Mouse (Mus musculus) CD4-positive, CD25-positive, alpha-beta regulatory T cell, adult 2 months (primary cell): Measurements from ENCODE around the gene Psmc5.
"Not testable (repeated sequence)": the region's sequence is repeated elsewhere in the genome, so short reads cannot be mapped to it uniquely, and the experiment has no call there.

ENCODE experiments used
- DNase-seq: peaks from one replicate; pipeline ENCODE4 v3.0.0-alpha.2; 2012; ENCODE audit warnings: low read depth, low spot score

The Psmc5 gene

DNA sequence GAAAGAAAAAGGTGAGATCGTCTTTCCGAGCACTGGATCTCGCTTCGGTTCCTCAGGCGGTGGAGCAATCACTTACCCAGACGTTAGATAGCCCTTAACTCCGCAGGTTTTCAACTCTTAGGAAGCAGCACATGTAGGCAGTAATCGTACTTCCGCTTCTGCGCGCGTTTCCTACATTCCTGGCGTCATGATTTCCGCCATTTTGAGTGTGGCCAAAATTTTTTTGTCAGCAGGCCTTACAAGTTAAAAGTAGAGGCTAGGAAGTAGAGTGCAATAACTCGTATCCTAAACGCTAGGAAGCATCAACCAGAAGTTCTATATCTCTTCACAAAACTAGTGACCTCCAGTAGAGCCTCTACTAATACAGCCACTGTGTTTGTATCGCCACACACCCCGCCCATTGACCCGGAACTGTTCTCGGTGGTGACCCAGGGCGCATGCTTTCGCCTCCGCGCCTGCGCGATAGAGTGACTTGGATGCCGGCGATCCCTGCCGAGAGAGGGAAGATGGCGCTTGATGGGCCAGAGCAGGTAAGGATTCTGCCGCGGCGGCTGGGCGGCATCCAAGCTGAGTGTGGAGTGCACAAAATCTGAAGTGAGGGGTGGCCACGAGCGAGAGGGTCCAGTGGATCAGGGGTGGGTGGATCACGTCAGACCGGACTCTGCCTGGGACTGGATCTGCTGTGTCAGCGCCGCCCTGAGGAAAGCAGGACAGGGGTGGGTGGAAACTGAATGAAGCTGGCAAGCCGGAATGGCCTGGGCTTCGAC is at the start of gene Psmc5, which contains the start of gene Ftsj3:
Psmc5 (plus strand) TSS at position 470 of the 767 bp plus-strand sequence.
Ftsj3 (minus strand) TSS at position 395 of the 767 bp plus-strand sequence.
- peak; percentile 98 for DNase-seq

DNA sequence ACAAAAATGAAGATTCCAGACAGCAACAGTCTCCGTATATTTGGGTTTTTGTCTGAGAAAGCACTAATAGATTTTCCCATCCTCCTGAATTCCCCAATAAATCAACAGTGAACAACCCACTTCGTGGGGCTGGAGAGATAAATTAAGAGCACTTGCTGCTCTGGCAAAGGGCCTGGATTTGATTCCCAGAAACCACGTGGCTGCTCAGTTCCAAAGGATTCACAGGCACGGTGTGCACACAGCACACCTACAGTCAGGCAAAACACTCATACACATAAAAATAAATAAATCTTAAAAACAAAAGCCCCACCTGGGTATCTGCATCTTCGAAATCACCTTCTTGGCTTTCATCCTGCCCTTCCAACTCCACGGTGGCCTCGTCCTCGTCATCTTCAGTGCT is 43.2 kb upstream of the Psmc5 start:
- no peak for DNase-seq

DNA sequence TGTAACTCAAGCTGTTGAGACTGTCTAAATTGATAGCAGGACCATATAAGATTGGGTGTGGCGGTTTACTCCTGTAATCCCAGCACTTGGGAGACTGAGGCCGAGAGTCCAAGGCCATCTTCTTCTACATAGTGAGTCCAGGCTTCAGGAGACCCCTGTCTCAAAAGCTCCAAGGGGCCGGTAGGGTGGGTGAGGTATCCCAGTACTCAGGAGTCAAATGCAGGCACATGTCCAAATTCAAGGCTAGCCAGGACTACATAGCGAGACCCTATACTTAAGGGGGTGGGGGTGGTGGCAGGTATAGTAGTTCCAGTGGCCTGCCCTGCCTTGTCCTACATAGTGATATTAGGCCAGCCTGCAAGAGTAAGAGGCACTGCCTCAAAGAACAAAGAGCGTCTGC is 41.1 kb upstream of the Psmc5 start:
- DNase-seq, result no peak

DNA sequence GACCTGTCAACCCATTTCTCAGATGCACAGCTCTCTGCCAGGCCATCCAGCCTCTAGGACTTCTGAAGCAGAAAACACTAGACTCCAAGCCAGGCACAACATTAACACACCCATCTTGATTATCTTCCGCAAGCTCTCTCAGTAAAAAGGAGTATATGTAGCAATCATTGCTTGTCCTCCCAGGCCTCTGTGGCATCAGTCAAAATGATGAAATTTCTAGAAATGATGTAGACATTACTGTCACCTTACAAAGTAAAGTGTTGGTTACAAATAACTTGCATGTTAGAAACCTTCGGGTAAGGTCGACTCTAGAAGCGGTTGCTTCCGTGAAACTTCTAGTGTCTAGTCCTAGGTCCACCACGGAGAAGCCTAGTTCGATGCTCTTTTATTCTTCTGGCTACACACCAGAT is 40.5 kb upstream of the Psmc5 start:
- DNase-seq, result no peak

DNA sequence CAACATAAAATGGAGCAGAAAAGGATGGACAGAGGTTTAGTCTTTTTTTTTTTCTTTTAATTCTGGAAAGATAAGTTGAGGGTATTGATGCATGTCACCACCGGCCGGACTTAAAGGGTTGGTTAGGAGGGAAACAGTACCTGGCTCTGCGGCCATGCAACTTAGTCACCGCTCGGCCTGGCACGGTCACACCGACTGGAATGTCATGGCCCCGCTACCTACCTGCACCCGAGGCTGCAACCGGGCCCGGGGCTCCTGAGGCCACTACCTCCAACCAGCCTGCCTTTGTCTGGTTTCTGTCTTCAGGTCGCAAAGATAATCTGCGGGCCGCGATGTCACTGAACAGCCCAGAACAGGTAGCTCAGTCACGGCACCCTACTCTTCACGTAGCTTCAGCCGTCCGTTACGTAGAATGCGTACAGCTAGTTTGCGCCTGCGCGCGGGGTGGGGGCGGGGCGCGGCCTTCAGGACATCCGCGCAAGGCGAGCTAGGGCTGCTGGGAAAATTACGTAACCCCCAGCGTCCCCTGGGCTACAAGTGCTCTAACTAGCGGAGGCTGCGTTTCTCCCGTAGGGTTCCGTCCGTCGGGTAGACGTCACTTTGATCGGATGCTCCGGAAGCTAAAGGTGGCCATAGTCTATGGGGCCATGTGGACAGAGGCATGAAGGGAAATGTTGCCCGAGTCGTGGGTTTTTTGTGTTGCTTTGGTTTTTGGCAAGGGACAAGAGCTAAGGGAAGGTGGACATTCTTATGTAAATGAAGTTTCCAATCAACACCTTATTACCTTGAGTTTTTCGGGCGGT is 39.8 kb upstream of the Psmc5 start, which contains the start of gene Ccdc47:
Ccdc47 (minus strand) TSS at position 418 of the 803 bp plus-strand sequence.
- peak; percentile 99 for DNase-seq

DNA sequence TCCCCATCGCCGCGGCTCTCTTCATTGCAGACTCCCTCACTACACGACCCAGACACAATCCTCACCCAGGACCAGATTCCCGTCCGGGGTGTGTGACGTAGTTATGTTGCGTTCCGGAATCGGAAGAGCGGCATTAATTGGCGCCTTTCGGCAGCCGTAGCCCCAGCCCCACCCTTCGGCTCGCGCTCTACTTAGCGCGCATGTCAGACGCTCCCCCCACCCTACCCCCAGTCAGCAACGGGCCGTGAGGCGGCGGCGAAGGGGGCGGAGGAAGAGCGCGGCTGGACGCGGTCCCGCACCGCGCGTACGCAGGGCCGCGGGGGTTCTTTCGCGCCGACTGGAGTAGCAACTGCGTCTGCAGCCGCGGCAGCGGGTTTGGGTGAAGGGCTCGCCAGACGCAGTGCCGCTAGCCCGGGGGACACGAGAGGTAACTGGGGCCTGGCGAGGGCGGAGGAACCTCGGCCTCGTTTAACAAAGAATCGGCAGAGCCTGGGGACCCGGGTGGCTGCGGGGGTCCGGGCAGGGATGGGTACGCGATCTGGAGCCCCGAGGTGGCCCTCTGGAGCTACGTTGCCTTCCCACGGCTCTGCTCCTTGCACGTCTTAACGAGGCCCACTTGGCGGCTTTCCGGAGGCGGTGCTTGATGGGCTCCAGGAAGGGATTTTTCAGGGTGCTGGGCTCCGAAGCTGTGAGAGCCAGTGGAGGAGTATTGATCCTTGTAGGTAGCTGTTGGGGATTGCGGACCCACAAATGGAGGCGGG is 39.0 kb upstream of the Psmc5 start, which contains the start of gene Ddx42:
Ddx42 (plus strand) TSS at position 197 of the 761 bp plus-strand sequence.
- DNase-seq, result peak; percentile 98

DNA sequence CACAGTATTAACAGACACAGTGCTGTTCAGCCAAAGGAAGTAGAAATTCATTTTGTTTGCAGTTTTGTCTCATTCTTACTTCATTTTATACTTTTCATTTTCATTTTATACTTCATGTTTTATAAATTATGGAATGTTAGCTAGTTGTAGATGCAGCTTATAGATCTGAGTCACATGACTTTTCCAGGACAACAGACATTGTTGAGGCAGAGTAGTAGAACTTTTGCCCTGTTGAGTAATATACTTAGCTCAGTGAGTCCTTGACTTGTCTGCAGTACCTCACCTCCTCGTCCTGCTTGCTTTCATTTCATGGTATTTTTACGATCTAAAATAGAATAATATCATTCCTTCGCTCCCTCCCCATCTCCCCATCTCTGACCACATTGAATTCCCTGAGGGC is 35.4 kb upstream of the Psmc5 start:
- no peak for DNase-seq

DNA sequence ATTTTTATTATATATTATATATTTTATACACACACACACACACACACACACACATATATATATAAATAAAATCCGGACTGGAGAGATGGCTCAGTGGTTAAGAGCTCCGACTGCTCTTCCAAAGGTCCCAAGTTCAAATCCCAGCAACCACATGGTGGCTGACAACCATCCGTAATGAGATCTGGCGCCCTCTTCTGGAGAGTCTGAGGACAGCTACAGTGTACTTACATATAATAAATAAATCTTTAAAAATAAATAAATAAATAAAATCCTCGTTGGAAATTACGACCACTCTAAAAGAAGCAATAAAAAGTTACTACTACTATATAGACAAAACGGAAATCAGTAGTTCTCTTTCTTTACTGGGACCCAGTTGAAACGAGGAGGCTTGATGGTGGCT is 22.0 kb upstream of the Psmc5 start:
- not testable (repeated sequence) for DNase-seq

DNA sequence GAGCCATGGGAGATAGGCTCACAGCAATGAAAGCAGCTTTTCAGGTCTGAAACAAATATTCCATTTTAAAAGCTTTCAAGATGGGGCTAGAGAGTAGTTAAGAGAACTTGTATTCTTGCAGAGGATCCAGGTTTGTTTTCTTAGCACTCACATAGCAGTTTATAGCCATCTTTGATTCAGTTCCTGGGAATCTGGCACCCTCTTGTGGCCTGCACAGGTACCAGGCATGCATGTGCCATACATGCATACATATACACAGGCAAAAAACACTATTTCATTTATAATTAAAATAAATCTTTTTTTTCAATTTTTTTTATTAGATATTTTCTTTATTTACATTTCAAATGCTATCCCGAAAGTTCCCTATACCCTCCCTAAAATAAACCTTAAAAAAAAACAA is 9.1 kb upstream of the Psmc5 start:
- DNase-seq, result peak; percentile 62

DNA sequence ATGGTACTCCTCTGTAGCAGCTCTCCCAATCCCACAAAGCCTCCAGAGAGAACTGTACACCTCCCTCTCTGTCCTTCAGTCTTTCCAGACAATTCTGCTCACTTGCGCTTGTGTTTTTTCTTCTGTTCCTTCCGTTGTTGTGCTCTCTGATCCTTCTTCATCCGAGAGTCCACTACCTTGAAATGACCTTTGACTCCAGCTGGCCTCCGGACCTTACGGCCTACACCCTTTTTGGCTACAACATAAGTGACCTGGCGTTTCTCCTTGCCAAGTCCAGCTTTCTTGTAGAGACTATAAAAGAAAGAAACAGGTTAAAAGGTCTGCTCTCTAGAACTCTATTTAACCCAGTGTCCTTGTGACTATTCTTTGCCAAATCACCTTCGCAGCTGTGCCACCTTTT is 6.6 kb upstream of the Psmc5 start:
- DNase-seq, result no peak

DNA sequence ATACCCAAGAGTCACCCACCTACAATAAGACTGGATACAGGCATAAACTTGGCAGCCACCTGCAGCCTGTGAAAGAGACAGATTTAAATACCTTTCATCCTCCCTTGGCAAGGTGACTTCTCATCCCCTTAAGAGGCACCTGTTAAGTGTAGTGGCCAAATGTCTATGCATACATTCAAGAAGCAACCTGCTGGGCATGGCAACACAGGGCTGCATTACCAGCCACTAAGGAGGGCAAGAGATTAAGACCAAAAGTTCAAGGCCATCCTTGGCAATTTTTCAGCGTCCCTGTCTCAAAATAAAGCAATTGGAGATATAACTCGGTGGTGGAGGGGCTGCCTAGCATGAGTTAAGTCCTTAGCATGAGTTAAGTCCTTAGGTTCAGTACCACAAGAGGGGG is 1.2 kb upstream of the Psmc5 start:
- no peak for DNase-seq

DNA sequence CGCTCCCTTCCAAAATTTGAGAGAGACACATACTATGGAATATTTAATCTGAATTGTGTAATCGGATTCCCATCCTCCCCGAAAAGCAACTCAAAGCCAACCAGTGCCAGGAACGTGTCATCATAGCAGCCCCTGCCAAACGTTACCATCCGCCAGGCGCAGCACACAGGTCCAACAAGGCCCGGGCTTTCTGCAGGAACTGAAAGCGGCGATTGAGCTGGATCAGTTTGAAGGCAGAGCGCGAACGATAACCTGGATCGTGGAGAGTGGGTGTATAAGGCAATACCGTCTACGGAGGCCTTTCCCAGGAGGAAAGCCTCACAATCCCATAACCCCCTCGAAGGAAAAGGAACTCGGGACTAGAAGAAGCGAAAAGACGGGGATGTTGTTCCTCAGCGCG is 780 bp upstream of the Psmc5 start:
- DNase-seq, result no peak

DNA sequence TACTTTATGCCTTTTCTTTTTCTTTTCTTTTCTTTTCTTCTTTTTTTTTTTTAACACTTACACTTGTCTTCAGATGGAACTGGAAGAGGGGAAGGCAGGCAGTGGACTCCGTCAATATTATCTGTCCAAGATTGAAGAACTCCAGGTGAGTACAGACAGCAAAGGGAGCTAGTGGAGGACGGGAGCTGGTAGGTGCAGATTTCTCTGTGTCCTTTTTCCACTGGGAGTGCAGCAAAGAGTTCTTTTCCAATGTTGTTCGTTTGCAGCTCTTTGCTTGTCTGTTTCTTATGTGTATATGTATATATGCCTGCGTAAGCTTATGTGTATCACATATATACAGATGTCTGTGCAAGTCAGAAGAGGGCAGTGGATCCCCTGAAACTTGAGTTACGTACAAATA is 821 bp downstream of the Psmc5 start:
- no peak for DNase-seq

DNA sequence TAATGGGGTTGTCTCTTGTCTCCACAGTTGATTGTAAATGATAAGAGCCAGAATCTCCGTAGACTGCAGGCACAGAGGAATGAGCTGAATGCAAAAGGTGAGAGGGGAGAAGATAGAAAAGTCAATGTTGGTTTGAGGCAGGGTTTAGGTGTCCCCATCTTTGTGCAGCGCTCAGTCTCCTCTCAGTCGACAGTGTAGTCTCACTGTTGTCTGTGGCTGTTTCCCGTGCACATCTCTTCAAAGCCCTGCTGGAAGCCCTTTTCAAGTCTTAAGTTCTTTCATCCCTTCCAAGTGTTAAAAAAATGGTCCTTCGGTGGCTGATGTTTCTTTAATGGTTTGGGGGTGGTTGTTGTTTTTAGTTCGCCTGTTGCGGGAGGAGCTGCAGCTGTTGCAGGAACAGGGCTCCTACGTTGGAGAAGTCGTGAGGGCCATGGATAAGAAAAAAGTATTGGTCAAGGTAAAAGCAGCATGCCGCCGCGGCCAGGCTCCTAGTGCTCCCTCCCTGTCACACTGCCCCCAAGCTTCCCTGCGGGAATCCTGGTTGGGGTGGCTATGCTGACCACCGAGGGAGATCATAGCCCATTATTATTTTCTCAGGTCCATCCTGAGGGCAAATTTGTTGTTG is 5.0 kb downstream of the Psmc5 start:
- no peak for DNase-seq

DNA sequence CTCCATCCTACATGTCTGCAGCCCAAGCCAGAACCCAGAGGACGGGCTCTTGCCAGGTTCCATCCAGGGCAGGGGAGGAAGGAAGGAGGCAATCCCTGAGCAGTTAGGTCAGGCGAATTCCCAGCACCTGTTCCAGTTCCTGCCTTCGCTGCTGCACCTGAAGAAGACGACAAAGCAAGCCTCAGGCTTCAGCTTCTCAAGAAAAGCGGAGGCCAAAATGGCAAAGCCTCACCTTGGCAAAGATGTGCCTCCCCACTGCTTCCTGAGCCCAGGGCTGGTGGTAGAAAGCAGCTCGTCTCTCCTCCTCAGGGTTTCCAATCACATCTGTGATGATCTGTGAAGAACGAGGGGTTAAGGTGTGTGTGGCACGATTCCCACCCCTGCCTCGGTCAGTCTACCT is 8.0 kb downstream of the Psmc5 start:
- no peak for DNase-seq

DNA sequence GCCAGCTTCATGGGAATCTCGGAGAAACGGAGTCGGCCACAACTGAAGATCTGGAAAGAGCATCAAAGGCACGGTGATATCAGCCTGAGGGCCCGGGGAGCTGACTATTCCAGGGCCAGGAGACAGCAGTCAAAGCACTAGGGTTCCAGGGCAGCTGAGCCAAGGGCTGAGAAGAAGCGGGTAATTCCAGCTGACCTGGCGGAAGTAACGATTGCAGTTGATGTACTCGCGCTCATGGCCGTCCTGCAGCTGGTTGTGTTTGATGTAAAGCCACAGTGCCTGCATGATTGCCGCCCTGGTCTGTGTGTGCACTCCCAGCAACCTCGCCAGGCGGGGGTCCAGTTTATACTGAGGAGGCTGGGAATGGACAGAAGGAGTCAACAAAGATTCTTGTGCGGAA is 9.0 kb downstream of the Psmc5 start:
- DNase-seq, result no peak

DNA sequence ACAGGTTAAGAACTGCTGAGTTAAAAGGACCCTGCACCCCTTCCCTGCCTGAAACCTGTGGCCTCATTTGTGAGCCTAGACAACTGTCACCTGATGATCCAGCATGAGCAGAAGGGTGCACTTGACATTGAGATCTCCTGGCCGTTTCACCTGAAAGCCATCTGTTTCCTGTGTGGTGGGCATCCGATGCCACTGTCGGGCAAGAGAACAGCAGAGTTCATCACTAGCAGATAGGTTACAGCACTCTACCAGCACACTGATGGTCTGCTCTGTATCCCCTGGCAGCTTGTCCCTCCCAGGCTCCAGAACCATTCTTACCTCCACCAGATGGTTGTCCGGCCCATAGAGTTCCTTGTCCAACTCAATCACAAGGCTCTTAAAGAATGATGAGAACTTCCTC is 9.6 kb downstream of the Psmc5 start:
- no peak for DNase-seq

DNA sequence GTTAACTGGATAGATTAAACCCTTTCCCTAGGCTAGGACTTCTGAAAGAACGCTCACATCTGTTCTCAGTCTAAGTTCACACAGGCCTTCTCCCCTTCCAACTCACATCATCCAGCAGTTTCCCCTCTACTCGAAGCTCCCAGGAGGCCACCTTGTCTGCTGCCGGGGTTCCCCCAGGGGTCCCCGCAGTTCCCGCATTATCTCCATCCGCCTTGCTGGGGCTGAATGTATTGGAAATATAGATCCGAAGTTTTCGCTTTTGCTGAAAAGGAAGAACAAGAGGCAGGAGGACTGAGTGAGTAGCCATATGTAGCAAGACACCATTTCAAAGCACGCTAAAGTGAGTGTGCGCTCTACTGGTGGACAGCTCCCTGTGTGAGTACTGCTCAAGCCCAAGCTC is 10.5 kb downstream of the Psmc5 start:
- DNase-seq, result no peak

DNA sequence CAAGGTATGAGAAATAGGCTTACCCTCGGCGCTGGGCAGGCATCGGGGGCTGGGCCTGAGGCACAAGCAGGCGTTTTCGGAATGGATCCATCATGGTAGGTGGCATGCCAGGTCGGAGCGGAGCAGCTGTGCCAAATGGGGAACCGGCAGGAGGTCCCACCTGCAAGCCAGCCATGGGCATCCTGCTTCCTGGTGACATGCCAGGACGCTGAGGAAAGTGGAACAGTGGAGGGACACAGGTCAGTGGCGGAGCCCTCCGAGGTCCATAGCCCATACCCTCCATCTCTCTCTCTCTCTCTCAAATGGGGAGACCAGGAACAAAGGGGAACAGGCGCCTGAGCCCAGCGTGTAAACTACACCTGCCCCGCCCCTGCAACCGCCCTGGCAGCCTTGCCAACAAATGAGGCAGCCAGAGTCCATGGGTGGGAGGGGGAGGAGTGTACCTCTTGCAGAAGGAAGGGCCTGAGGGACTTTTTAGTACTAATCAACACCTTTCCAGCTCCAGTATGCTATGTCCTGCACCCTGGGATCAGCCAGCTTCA is 11.4 kb downstream of the Psmc5 start:
- DNase-seq, result no peak

DNA sequence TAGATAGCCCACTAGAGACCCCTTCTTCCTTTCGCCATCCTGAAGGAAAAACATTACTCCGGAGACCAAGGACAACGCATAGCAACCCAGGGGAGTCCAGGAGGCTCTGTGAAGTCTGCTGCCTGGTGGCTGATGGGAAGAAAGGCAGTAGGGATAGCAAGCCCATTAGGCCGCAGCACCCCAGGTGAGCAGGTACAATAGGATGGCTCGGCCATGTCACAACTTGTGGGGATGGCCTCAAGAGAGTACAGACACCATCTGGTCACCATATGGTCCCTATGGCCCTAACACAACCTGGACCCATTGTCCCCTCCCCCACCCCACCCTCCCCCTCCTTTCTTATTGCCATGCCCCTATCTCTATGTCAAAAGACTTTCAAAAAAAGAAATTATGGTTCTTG is 11.9 kb downstream of the Psmc5 start:
- no peak for DNase-seq

DNA sequence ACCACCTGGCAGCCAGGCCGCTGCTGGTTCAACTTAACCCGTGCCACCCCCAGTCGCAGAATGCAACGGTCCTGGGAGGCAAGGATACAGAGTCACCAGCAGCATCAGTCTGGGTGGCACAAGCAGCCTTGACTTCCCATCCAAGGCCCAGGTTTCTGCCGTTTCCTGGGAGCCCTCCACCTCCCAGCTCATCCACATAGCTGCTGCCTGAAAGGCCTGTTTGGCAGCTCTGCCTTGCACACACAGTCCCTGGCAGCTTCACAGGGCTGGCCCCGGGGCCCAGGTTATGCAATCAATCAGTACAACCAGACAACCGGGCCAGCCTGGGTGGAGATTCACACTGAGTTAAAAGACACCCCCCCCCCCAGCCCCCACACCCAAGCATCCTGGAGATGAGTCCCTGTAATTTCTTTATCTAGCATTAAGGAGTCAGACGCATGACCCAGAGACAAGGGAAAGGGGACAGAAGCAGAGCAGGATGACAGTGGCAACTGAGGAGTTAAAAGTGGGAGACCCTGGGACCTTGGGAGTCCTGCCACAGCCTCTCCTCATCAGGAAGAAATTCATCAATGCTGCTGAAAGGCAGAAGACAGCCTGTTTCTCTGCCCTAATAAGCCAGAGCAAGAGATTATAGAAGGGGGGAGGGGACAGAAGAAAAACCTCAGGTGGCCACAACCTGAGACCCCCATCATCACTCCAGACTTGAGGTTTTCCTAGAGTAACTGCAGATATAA is 12.5 kb downstream of the Psmc5 start:
- DNase-seq, result no peak
